Mouse (Mus musculus): ENCODE data around the gene Egfr.

Gene Egfr

GRCm38 (mm10) chr11:16781604-16782003 is 29.6 kb downstream of the Egfr start:
- no peak for DNase-seq

DNA sequence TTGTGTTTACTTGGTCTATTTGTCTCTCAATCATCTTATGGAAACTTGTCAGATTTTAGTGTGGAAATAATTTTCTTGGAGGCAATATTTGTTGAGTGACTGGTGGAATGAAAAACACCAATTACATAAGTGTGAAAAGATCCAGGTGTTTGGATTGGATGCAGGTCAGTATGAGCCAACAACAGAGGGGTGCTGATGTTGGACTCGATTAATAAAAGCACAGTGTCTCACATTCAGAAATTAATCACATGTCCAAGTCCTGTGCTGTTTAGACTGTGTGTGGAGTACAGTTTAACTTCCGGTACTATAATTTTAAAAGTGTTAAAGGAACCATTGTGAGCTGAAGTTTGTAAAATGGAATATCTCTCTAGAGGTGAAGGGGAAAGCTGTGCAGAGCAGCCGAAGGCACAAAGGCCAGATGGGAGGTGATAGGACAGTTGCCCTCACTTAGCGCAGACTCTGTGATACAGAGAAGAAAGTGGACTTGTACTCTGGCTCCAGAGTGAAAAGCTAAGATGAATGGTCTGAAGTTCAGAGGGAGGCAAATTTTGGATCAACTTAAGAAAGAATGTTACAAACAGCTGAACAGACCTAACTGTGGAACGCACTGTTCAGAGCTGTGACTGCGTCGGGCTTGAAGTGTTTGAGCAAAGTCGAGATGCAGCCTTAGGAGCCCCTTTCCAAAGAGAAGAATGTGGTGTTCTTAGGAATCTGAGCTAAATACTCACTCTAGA is 32.1 kb downstream of the Egfr start:
- no peak for DNase-seq

- peak; percentile 85 for DNase-seq
These were observed 40.9 kb downstream of the Egfr start for GRCm38 (mm10) chr11:16792638-16793585.

- peak; percentile 98 for DNase-seq
These were observed 43.0 kb downstream of the Egfr start for GRCm38 (mm10) chr11:16795012-16795411.

- DNase-seq: peak; percentile 55
These were observed 43.5 kb downstream of the Egfr start for GRCm38 (mm10) chr11:16795513-16795912.

- DNase-seq: peak; percentile 84
These were observed 45.5 kb downstream of the Egfr start for GRCm38 (mm10) chr11:16797456-16797855.

DNA sequence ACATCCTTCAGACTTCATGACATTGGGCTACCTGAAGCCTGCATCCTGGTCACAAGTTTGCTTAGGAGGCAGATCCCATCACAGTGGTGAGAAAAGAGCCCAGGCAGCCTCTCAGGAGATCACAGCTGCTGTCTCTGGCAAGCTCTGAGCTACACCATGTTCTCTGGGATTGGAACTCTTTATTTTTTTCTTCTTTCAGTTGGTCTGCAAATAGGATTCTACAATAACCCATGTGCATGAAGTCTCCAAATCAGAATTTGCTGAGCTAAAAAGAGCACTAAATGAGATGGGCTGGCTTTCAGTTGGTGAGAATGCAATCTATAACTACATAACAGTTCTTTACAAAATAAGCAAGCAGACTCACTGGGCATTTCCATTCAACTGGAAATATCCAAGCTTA is 46.1 kb downstream of the Egfr start:
- peak; percentile 98 for DNase-seq

GRCm38 (mm10) chr11:16800507-16800906 is 48.5 kb downstream of the Egfr start:
- peak; percentile 99 for DNase-seq

DNA sequence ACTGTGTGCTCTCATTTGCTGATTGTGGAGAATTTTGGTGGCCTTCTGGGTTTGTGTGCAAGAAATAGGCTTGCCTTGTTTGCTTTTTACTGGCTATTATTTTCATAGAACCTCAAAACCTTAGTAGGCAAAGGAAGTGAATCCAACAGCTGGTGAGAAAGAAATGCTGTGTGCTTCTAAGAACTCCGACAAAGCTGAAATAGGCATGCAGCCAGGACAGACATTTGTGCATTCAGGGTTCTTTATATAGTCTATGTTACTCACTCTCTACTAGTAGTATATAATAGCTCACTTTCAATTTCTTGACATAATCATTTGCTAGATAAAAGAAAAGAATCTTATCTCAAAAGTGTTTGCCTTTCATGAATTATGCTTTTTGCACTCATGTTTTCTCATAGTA is 50.7 kb downstream of the Egfr start:
- DNase-seq: no peak

DNA sequence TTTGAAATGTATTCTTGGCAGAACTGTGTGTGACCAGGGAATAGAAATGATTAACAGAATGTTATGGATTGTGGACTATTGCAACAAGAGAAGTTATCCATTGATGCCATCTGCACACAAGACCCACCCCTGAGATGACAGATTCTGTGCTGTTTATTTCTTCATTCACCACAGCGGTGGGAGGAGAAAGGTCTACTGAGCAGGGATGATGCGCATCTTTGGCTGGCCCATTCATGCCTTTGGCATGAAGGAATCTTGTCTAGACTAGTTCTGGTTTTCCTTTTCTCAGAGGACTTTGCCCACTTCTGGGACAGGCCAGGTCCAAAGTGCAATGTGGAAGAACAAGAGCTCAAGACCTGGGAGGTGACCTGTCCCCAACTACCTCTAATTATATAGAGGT is 52.0 kb downstream of the Egfr start:
- peak; percentile 80 for DNase-seq

DNA sequence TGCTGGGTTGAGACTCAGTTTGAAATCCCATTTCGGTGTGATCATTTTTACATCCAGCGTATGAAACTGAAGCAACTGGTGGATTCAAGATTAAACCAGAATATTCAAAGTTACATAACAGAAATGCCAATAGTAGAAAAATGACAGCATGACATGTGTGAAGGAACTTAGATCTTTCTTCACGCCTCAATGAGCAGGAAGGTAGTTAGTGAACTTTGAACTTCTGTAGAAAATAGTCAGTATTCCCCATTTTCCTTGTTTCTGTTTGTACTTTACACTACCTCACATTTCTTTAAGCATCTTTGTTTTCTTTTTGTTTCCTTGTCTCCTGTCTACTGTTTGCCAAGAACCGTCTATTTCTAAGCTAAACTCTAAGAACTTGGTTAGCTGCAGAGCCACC is 53.9 kb downstream of the Egfr start:
- DNase-seq: no peak

DNA sequence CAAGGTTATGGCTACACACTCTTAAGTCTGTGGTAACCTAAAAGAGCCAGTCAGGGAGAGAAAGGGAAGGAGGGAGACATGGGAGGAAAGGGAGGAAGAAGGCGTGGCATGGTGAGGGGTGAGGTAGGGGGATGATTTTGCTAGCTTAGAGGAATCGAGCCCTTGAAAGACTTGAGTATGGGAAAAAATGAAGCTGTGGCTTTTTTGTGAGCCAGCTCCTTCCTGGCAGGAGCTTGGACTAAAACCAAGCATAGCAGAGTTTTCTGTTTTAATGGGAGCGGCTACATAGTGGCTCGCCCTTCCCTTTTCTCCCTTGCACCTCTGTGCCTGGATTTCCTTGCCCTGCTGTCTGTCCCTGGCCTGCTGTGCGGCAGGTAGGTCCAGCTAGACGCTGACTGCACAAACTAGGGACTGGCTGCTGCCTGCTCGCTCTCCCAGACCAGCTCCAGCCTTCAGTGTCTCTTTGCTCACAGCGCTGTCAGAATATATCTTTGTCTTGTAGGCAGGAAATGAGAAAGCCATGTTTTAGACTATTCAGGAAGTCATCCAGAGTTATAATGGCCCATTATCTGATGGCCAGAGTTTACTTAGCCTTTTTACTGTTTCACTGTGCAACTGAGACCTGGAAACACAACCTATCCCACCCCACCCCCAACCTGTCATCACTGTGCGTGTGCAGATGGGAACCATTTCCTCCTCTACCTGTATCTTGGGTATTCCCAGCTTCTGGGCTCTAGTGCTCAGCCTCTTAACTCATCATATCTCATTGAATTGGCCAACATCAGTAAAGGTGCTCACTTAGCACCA is 57.4 kb downstream of the Egfr start:
- no peak for DNase-seq

DNA sequence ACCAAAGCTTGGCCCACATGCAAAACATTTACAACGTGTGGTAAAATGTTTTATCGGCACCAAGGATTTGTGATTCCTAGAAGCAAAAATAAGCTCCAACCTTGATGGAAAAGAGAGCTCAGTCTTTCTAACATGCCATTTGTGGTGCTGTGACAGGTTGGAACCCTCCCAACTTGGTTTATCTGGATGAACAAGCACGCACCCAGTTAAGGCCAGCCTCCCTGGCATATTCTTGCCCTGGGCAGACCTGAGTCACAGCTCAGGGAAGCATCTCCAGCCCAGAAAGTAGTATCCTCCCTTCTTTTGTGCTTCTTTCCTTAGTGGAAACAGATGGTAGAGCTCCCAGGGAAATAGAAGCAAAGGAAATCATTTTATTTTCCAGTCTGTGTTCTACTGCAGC is 58.1 kb downstream of the Egfr start:
- no peak for DNase-seq

DNA sequence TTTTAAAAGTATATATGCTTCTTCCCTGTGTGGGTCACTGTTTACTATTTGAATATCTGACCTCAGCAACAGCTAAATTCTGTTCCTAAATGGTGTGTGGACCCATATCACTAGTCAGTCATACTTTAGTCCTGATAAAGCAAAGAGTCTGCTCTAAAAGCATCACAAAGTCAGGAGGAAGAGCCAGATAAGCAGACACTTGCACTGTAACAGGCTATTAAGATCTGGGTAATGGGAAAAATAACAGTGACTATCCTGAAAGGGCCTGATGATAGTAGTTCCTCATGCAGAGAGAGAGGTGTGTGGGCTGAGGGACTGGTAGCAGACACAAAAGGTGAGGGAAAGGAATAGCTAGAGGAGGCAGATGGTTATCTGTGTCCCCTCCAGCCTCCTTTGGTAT is 61.3 kb downstream of the Egfr start:
- DNase-seq: no peak

DNA sequence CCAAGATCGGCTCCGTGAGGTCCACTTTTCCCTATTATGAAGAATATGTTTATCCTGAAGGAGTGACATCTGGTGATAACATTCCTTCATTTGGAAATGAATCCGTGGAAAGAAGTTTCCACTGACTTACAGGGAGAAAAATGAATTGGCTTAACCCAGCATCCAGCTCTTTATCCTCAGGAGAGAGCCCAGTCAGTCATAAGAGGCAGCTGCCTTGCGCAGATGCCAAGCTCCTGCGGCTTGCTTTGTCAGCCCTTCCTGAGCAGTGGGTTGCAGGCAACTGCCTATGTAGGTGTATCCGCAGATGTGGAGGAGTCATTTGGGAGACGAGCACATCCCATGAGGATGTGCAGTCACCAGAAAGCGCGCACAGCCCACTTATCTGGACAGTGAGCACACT is 64.4 kb downstream of the Egfr start:
- peak; percentile 97 for DNase-seq

- peak; percentile 83 for DNase-seq
These were observed 65.5 kb downstream of the Egfr start for GRCm38 (mm10) chr11:16817336-16818034.

DNA sequence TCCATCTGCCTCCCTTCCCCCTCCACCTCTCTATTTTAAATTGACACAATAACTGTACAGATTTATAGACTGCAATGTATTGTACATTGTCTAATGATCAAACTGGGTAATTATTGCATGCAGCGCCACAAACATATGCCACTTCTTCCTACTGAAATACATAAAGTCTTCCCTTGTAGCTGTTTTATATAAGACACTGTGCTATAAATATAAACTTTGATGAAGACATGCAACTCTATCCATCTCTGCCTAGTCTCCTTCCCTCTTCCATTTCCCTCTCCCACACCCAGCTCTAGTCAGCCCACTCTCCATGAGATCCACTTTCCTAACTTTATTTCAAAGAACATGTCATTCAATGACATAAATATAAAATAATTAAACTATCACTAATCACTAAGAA is 67.4 kb downstream of the Egfr start:
- no peak for DNase-seq

GRCm38 (mm10) chr11:16820138-16820537 is 68.1 kb downstream of the Egfr start:
- peak; percentile 68 for DNase-seq

GRCm38 (mm10) chr11:16821668-16822254 is 69.8 kb downstream of the Egfr start:
- DNase-seq: peak; percentile 83

- no peak for DNase-seq
These were observed 72.0 kb downstream of the Egfr start for GRCm38 (mm10) chr11:16823830-16824545.

DNA sequence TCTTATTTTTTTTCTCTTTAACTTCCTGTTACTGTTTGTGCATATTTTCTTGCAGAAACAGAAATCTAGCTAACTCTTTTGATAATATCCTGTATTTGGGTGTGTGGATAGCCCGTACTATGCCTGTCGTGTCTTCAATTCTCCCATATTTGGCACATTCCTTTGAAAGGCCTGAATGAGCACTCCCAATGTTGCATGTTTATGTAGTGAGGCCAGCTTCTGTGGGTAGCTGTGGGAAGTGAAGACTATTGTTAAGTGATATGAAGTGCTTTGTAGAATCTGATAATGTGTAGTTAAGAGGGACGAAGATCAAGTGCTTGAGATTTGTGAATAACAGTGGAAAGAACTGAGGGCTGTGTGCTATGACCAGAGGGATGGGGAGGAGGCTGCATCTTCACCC is 77.5 kb downstream of the Egfr start:
- DNase-seq: no peak

Measured in heart, adult 11 months (tissue).